In genomic region chr1:193303096-193303495, GRCm38 (mm10) we compare ENCODE assay signal across 30 mouse cellular contexts. TPM values are rescaled to one million over a fixed set of nuclear protein-coding genes. Genes with fewer than 3 reads are reported as not detected.
DNase-seq lines count a peak whose midpoint lies in the region; ATAC-seq and TF ChIP-seq lines count a peak whose summit lies in the region.
"Had no signal": no experiment of that assay in that cellular context is flagged by ENCODE, and none has a peak within 500 bp of the region (broad histone marks: within the 10 kb centered on the region; RNA-seq: fewer than 3 reads in every experiment).

No protein-coding gene starts in this region.

- peaks cover 14% of the 10 kb centered on the region; the same call in 1 of the 2 replicates for H3K27me3 ChIP-seq in hindbrain, embryonic 10.5 days (ENCODE audit: insufficient read depth, poor library complexity, severe bottlenecking)
- H3K27me3 ChIP-seq in hindbrain, postnatal 0 days (ENCODE audit: insufficient read depth, low read length): no peaks in the 10 kb centered on the region
- H3K27me3 ChIP-seq in midbrain, embryonic 11.5 days (ENCODE audit: control insufficient read depth, insufficient read depth, low read length): no peaks in the 10 kb centered on the region
- no peaks in the 10 kb centered on the region for H3K27me3 ChIP-seq in midbrain, embryonic 13.5 days
- H3K27me3 ChIP-seq: heart, embryonic 13.5 days; intestine, embryonic 15.5 days; liver, embryonic 12.5 days had no signal

- peak overlapping the region; percentile 13; the same call in 1 of the 2 replicates for H3K27ac ChIP-seq in hindbrain, embryonic 10.5 days
- H3K27ac ChIP-seq in hindbrain, postnatal 0 days: no peak overlapping the region
- no peak overlapping the region for H3K27ac ChIP-seq in midbrain, embryonic 11.5 days (ENCODE audit: low read depth, low read length)
- H3K27ac ChIP-seq in midbrain, embryonic 13.5 days: no peak overlapping the region
- H3K27ac ChIP-seq: heart, embryonic 13.5 days; intestine, embryonic 15.5 days; layer of hippocampus, adult 2 months; left cerebral cortex, adult 2 months; limb, embryonic 13.5 days; liver, embryonic 12.5 days; midbrain, embryonic 12.5 days had no signal

- DNase-seq in hindbrain, embryonic 10.5 days (ENCODE audit: low spot score): no peak
- no peak for DNase-seq in hindbrain, postnatal 0 days (ENCODE audit: low spot score)
- peak; percentile 54 for DNase-seq in midbrain, embryonic 11.5 days (ENCODE audit: low spot score, missing footprints)
- DNase-seq in left cerebral cortex, adult 8-10 months (ENCODE audit: low spot score in 2 of 2): no peak
- DNase-seq in spleen, postnatal 14 days (ENCODE audit: low spot score in 2 of 2): no peak
- DNase-seq: adrenal gland, postnatal 10 days; B cell, adult 2 months; embryo, embryonic 11 days; gastrocnemius, postnatal 25 days; heart, adult 18-20 months; heart, postnatal 10 days; kidney, adult 2 months; kidney, postnatal 36 days; liver, postnatal 0 days; right cerebral cortex, postnatal 14 days; thymus, postnatal 4 days had no signal

- ATAC-seq in hindbrain, postnatal 0 days: no peak
- no peak for ATAC-seq in midbrain, embryonic 11.5 days (ENCODE audit: low FRiP score)
- no peak for ATAC-seq in midbrain, embryonic 13.5 days
- peak; percentile 52 for ATAC-seq in megakaryocyte progenitor cell, adult 5-6 weeks (replicated peaks; ENCODE audit: poor library complexity)
- ATAC-seq: activated CD4-positive, CD25-positive, alpha-beta regulatory T cell, adult 4 months; forebrain, embryonic 14.5 days; hindbrain, embryonic 16.5 days; liver, embryonic 12.5 days; liver, postnatal 0 days had no signal

- no peak overlapping the region for H3K4me2 ChIP-seq in hindbrain, postnatal 0 days (ENCODE audit: low read depth, low read length)
- no peak overlapping the region for H3K4me2 ChIP-seq in midbrain, embryonic 11.5 days
- H3K4me2 ChIP-seq in midbrain, embryonic 13.5 days (replicated peaks): no peak overlapping the region
- H3K4me2 ChIP-seq: heart, embryonic 13.5 days; liver, embryonic 12.5 days; midbrain, embryonic 12.5 days had no signal

- peaks cover 28% of the 10 kb centered on the region for H3K4me1 ChIP-seq in hindbrain, embryonic 10.5 days (replicated peaks)
- no peaks in the 10 kb centered on the region for H3K4me1 ChIP-seq in hindbrain, postnatal 0 days (ENCODE audit: insufficient read depth, low read length)
- no peaks in the 10 kb centered on the region for H3K4me1 ChIP-seq in midbrain, embryonic 11.5 days (ENCODE audit: control insufficient read depth, insufficient read depth, low read length)
- H3K4me1 ChIP-seq in midbrain, embryonic 13.5 days (replicated peaks): peaks cover 5% of the 10 kb centered on the region; the same call in 1 of the 2 replicates
- H3K4me1 ChIP-seq: liver, embryonic 12.5 days had no signal

- no peak overlapping the region for H3K9ac ChIP-seq in hindbrain, postnatal 0 days (replicated peaks; ENCODE audit: low read length)
- no peak overlapping the region for H3K9ac ChIP-seq in midbrain, embryonic 11.5 days (ENCODE audit: low read length)
- H3K9ac ChIP-seq in midbrain, embryonic 13.5 days (replicated peaks): no peak overlapping the region
- H3K9ac ChIP-seq: heart, embryonic 13.5 days; intestine, embryonic 15.5 days; limb, embryonic 13.5 days; liver, embryonic 12.5 days; liver, postnatal 0 days; midbrain, embryonic 12.5 days had no signal

- H3K36me3 ChIP-seq in hindbrain, embryonic 10.5 days: no peaks in the 10 kb centered on the region
- H3K36me3 ChIP-seq in hindbrain, postnatal 0 days (ENCODE audit: insufficient read depth, low read length): no peaks in the 10 kb centered on the region
- H3K36me3 ChIP-seq in midbrain, embryonic 11.5 days (ENCODE audit: control insufficient read depth, insufficient read depth, low read length): no peaks in the 10 kb centered on the region
- no peaks in the 10 kb centered on the region for H3K36me3 ChIP-seq in midbrain, embryonic 13.5 days
- H3K36me3 ChIP-seq: heart, embryonic 13.5 days; intestine, embryonic 15.5 days; limb, embryonic 13.5 days; liver, embryonic 12.5 days; midbrain, embryonic 12.5 days had no signal

- 65% methylated on average over 2 of the region's 2 CpGs for WGBS in hindbrain, embryonic 10.5 days
- WGBS in hindbrain, postnatal 0 days: 79% methylated on average over 2 of the region's 2 CpGs
- WGBS in midbrain, embryonic 11.5 days: 76% methylated on average over 2 of the region's 2 CpGs
- WGBS in midbrain, embryonic 13.5 days: 73% methylated on average over 2 of the region's 2 CpGs

- H3K9me3 ChIP-seq in hindbrain, embryonic 10.5 days: no peaks in the 10 kb centered on the region
- H3K9me3 ChIP-seq in hindbrain, postnatal 0 days (ENCODE audit: low read length): no peaks in the 10 kb centered on the region
- H3K9me3 ChIP-seq in midbrain, embryonic 11.5 days (ENCODE audit: control insufficient read depth, low read length): no peaks in the 10 kb centered on the region
- no peaks in the 10 kb centered on the region for H3K9me3 ChIP-seq in midbrain, embryonic 13.5 days
- H3K9me3 ChIP-seq: heart, embryonic 13.5 days; intestine, embryonic 15.5 days; limb, embryonic 13.5 days; liver, embryonic 12.5 days; midbrain, embryonic 12.5 days had no signal

- no peak for TF ChIP-seq CTCF in hindbrain, postnatal 0 days (IDR thresholded peaks at IDR 0.05; ENCODE audit: low read depth)

- no peak overlapping the region for H3K4me3 ChIP-seq in hindbrain, embryonic 10.5 days
- no peak overlapping the region for H3K4me3 ChIP-seq in hindbrain, postnatal 0 days (ENCODE audit: low read length)
- no peak overlapping the region for H3K4me3 ChIP-seq in midbrain, embryonic 11.5 days (ENCODE audit: low read depth, low read length)
- H3K4me3 ChIP-seq in midbrain, embryonic 13.5 days (replicated peaks): no peak overlapping the region
- H3K4me3 ChIP-seq: heart, embryonic 13.5 days; intestine, embryonic 15.5 days; layer of hippocampus, adult 2 months; left cerebral cortex, adult 2 months; limb, embryonic 13.5 days; liver, embryonic 12.5 days; midbrain, embryonic 12.5 days had no signal

RNA-seq across cellular contexts. Expression of gene G0s2, which starts 30.1 kb away (rescaled TPM):
- 5.6 and 7.6 TPM in 2 replicates for polyA plus RNA-seq in hindbrain, embryonic 10.5 days (2016; fragmentation: Nextera tagmentation; extraction: Ambion mirVana)
- 7.4 and 12.1 TPM in 2 replicates for total RNA-seq in hindbrain, postnatal 0 days (2014; rRNA removed)
- polyA plus RNA-seq in hindbrain, postnatal 0 days (2015; fragmentation: Nextera tagmentation; extraction: Ambion mirVana): 7.0 and 9.1 TPM in 2 replicates
- polyA plus RNA-seq in midbrain, embryonic 11.5 days (2014; fragmentation: Nextera tagmentation; extraction: Ambion mirVana): 7.9 and 11.4 TPM in 2 replicates
- 7.7 and 10.2 TPM in 2 replicates for polyA plus RNA-seq in midbrain, embryonic 13.5 days (2015; fragmentation: Nextera tagmentation; extraction: Ambion mirVana)
- 9.3 and 11.9 TPM in 2 replicates for total RNA-seq in megakaryocyte progenitor cell, adult 5-6 weeks (2015)
- 14.2 and 27.8 TPM in 2 replicates for total RNA-seq in megakaryocyte progenitor cell, adult 5-6 weeks (2017)
- 1 to 10 TPM; 4.9 to 9.1 (median 6.8) TPM for total RNA-seq in left cerebral cortex, adult 8-10 months (2022)

RNA-seq across cellular contexts. Expression of gene Hsd11b1, which starts 39.2 kb away (rescaled TPM):
- polyA plus RNA-seq in hindbrain, embryonic 10.5 days (2016; fragmentation: Nextera tagmentation; extraction: Ambion mirVana): not detected in 2 replicates
- 2.3 and 2.5 TPM in 2 replicates for total RNA-seq in hindbrain, postnatal 0 days (2014; rRNA removed)
- polyA plus RNA-seq in hindbrain, postnatal 0 days (2015; fragmentation: Nextera tagmentation; extraction: Ambion mirVana): 2.5 and 2.7 TPM in 2 replicates
- polyA plus RNA-seq in midbrain, embryonic 11.5 days (2014; fragmentation: Nextera tagmentation; extraction: Ambion mirVana): 0.23 TPM in 1 of 2 replicates, not detected in the other
- not detected in 2 replicates for polyA plus RNA-seq in midbrain, embryonic 13.5 days (2015; fragmentation: Nextera tagmentation; extraction: Ambion mirVana)
- 74.0 and 84.4 TPM in 2 replicates for total RNA-seq in megakaryocyte progenitor cell, adult 5-6 weeks (2015)
- 34.5 and 39.9 TPM in 2 replicates for total RNA-seq in megakaryocyte progenitor cell, adult 5-6 weeks (2017)
- total RNA-seq in left cerebral cortex, adult 8-10 months (2022): 10 to 100 TPM; 15.8 to 18.7 (median 17.4) TPM
- polyA plus RNA-seq: hindbrain, embryonic 11.5 days; midbrain, embryonic 12.5 days; neural tube, embryonic 14.5 days had no signal
